Mouse (Mus musculus): ENCODE measurements around the gene Dnaaf2. TPM values are rescaled to one million over a fixed set of nuclear protein-coding genes. Genes with fewer than 3 reads are reported as not detected.
A peak's percentile ranks its signal among the peaks of the same experiment; 100 is the strongest.

The Dnaaf2 gene
- polyA plus RNA-seq, 1 experiment from 2014 or later = 7.4 TPM

DNA sequence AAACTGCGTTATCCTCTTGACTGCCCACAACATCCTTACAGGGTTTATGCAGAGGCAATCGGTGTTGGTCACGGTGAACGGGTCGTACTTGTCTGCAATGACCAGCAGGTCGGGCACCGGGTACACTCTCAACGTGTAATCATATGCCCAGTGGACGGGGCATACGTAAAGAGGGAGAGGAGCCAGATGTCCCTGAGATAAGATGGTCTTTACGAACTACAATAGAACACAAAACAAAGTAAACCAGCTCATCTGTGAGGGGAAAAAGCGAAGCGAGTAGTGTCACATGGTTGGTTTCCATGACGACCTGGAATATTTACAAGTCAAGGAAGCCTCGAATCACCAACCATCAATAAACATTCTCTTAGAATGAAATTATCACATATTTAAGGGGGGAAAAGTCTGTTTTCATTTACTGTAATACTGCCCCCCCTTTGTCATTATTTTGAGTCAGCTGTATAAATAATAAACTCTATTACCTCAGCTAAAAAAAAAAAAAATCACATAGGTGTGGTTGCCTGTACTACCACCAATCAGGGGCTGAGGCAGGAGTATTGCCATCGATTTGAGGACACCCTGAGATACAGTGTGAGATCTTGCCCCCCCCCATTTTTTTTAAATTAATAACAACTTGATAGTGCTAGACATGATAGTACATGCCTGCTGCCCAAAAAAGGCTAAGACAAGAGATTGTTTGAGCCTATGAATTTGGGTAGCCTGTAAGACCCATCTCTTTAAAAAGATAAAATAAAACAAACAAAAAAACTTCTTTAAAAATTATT is 6.0 kb upstream of the Dnaaf2 start, which contains the start of gene Gm49384:
Gm49384 (minus strand) TSS at position 216 of the 782 bp plus-strand sequence.
- Histone ChIP-seq H3K4me2 (ENCODE audit: low read length) (no peak within 1 kb of the TSS), H3K4me1 (replicated peaks; ENCODE audit: insufficient read depth, low read length) (no peaks in the 10 kb centered on the region), H3K9me3 (replicated peaks; ENCODE audit: low read length) (no peaks in the 10 kb centered on the region), H3K9ac (ENCODE audit: low read depth, low read length) (no peak within 1 kb of the TSS), H3K36me3 (ENCODE audit: insufficient read depth, low read length) (peaks cover 18% of the 10 kb centered on the region; the same call in 1 of the 2 replicates), H3K27me3 (ENCODE audit: insufficient read depth, low read length) (no peaks in the 10 kb centered on the region), H3K27ac (no peak within 1 kb of the TSS), H3K4me3 (replicated peaks; ENCODE audit: low read depth, low read length) (no peak within 1 kb of the TSS)
- 82% methylated on average over 16 of the region's 16 CpGs for WGBS
- DNase-seq (ENCODE audit: low spot score) (no peak), ATAC-seq (replicated peaks; ENCODE audit: low FRiP score, low read depth) (no peak)
- TF ChIP-seq CTCF (IDR thresholded peaks at IDR 0.05; ENCODE audit: low read depth) = no peak

- peaks cover 10% of the 10 kb centered on the region; the same call in 1 of the 2 replicates for H3K36me3 ChIP-seq (ENCODE audit: insufficient read depth, low read length)
- no peak for ATAC-seq (replicated peaks; ENCODE audit: low FRiP score, low read depth)
- H3K4me3 ChIP-seq (replicated peaks; ENCODE audit: low read depth, low read length) = no peak overlapping the region
- H3K4me1 ChIP-seq (replicated peaks; ENCODE audit: insufficient read depth, low read length) = peaks cover 8% of the 10 kb centered on the region
- no peaks in the 10 kb centered on the region for H3K9me3 ChIP-seq (replicated peaks; ENCODE audit: low read length)
- H3K27ac ChIP-seq = no peak overlapping the region
- no peak for TF ChIP-seq CTCF (IDR thresholded peaks at IDR 0.05; ENCODE audit: low read depth)
- DNase-seq (ENCODE audit: low spot score) = no peak
- H3K9ac ChIP-seq (ENCODE audit: low read depth, low read length) = no peak overlapping the region
- no peaks in the 10 kb centered on the region for H3K27me3 ChIP-seq (ENCODE audit: insufficient read depth, low read length)
- H3K4me2 ChIP-seq (ENCODE audit: low read length) = no peak overlapping the region
Observed at GRCm38 (mm10) chr12:69198985-69199384, 756 bp upstream of the Dnaaf2 start.

GRCm38 (mm10) chr12:69197378-69198163 is 658 bp downstream of the Dnaaf2 start:
- ATAC-seq (replicated peaks; ENCODE audit: low FRiP score, low read depth) (peak; percentile 65), DNase-seq (ENCODE audit: low spot score) (peak; percentile 36)
- under 1% methylated on average over 91 of the region's 94 CpGs for WGBS
- Histone ChIP-seq H3K36me3 (ENCODE audit: insufficient read depth, low read length) (peaks cover 9% of the 10 kb centered on the region; the same call in 1 of the 2 replicates), H3K4me3 (replicated peaks; ENCODE audit: low read depth, low read length) (peak overlapping the region; percentile 92), H3K4me2 (ENCODE audit: low read length) (peak overlapping the region; percentile 71), H3K27ac (peak overlapping the region; percentile 91), H3K4me1 (replicated peaks; ENCODE audit: insufficient read depth, low read length) (peaks cover 8% of the 10 kb centered on the region), H3K9ac (ENCODE audit: low read depth, low read length) (peak overlapping the region; percentile 83), H3K9me3 (replicated peaks; ENCODE audit: low read length) (no peaks in the 10 kb centered on the region), H3K27me3 (ENCODE audit: insufficient read depth, low read length) (no peaks in the 10 kb centered on the region)
- no peak for TF ChIP-seq CTCF (IDR thresholded peaks at IDR 0.05; ENCODE audit: low read depth)

- no peaks in the 10 kb centered on the region for H3K9me3 ChIP-seq (replicated peaks; ENCODE audit: low read length)
- peaks cover 8% of the 10 kb centered on the region for H3K4me1 ChIP-seq (replicated peaks; ENCODE audit: insufficient read depth, low read length)
- ATAC-seq (replicated peaks; ENCODE audit: low FRiP score, low read depth) (peak; percentile 68), DNase-seq (ENCODE audit: low spot score) (peak; percentile 89)
- H3K4me3 ChIP-seq (replicated peaks; ENCODE audit: low read depth, low read length) = peak within 1 kb of the TSS; percentile 92
- 0 out of 2 replicates have a peak, but pooled peaks cover 3% of the 10 kb centered on the region for H3K36me3 ChIP-seq (ENCODE audit: insufficient read depth, low read length)
- peak within 1 kb of the TSS; percentile 71 for H3K4me2 ChIP-seq (ENCODE audit: low read length)
- under 1% methylated on average over 75 of the region's 75 CpGs for WGBS
- H3K9ac ChIP-seq (ENCODE audit: low read depth, low read length) = peak within 1 kb of the TSS; percentile 83
- TF ChIP-seq CTCF (IDR thresholded peaks at IDR 0.05; ENCODE audit: low read depth) = no peak
- H3K27ac ChIP-seq = peak within 1 kb of the TSS; percentile 91
- no peaks in the 10 kb centered on the region for H3K27me3 ChIP-seq (ENCODE audit: insufficient read depth, low read length)
Observed at GRCm38 (mm10) chr12:69196444-69197377, 1.5 kb downstream of the Dnaaf2 start, which contains the start of gene Gm49383. Gene Gm49383 (minus strand): TSS chr12:69197104.

DNA sequence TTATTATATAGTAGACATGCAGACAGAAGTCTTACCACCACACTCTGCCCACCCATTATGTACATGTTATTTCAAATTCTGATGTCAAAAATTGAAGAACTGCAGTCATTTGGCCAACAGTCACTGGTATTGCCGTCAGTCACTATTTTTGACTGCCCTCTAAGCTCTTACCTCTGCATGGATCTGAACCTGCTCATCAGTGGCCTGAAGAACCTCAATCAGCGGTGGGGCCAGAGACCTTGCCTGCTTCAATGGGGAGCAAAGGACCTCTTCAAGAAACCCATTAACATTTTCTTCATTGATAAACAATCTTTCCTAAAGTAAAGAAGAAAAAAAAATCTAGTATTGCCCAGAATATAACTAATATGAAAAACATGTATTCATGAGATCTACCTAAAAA is 5.6 kb downstream of the Dnaaf2 start:
- no peak for TF ChIP-seq CTCF (IDR thresholded peaks at IDR 0.05; ENCODE audit: low read depth)
- DNase-seq (ENCODE audit: low spot score) = no peak
- H3K27me3 ChIP-seq (ENCODE audit: insufficient read depth, low read length) = no peaks in the 10 kb centered on the region
- H3K4me2 ChIP-seq (ENCODE audit: low read length) = no peak overlapping the region
- no peak overlapping the region for H3K27ac ChIP-seq
- no peaks in the 10 kb centered on the region for H3K4me1 ChIP-seq (replicated peaks; ENCODE audit: insufficient read depth, low read length)
- H3K9me3 ChIP-seq (replicated peaks; ENCODE audit: low read length) = no peaks in the 10 kb centered on the region
- H3K36me3 ChIP-seq (ENCODE audit: insufficient read depth, low read length) = 0 out of 2 replicates have a peak, but pooled peaks cover 8% of the 10 kb centered on the region
- no peak for ATAC-seq (replicated peaks; ENCODE audit: low FRiP score, low read depth)
- WGBS = 91% methylated on average over 2 of the region's 2 CpGs
- H3K4me3 ChIP-seq (replicated peaks; ENCODE audit: low read depth, low read length) = no peak overlapping the region
- no peak overlapping the region for H3K9ac ChIP-seq (ENCODE audit: low read depth, low read length)
